Mouse (Mus musculus): Measurements from ENCODE around the gene Sptbn4. TPM values are rescaled to one million over a fixed set of nuclear protein-coding genes. Genes with fewer than 3 reads are reported as not detected.

Gene Sptbn4
- polyA plus RNA-seq, 1 experiment from 2014 or later, result 0.26 TPM

DNA sequence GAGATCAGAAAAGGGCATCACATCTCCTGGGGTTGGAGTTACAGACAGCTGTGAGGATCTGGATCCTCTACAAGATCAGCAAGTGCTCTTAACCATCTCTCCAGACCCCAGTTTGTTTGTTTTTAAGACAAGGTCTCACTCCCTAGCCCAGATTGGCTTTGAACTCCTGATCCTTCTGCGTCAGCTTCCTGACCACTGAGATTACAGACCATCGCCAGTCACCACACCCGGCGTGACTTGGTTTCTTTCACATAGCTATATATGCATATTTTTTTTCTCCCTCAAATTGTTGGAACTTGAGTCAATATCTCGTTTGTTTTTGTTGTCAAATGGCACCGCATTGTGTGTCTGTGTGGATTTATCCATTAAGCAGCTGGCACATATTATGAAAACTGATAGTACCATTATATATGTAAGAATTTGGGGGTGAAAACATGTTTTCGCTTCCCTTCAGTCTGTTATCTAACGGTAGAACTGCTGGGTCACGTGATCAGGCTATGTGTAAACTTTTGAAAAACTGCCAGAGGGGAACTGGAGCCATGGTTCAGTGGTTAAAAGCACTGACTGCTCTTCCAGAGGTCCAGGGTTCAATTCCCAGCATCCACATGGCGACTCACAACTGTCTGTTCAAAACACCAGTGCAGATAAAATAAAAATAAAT is 7.1 kb upstream of the Sptbn4 start:
- Histone ChIP-seq H3K27ac (no peak overlapping the region), H3K36me3 (no peaks in the 10 kb centered on the region), H3K4me2 (no peak overlapping the region), H3K9ac (replicated peaks) (no peak overlapping the region), H3K9me3 (no peaks in the 10 kb centered on the region), H3K4me3 (replicated peaks) (no peak overlapping the region), H3K27me3 (no peaks in the 10 kb centered on the region), H3K4me1 (replicated peaks) (no peaks in the 10 kb centered on the region)
- ATAC-seq (ENCODE audit: insufficient number of reproducible peaks, insufficient read depth, low FRiP score, low TSS enrichment, low read depth), result no peak
- WGBS, result 80% methylated on average over 10 of the region's 10 CpGs

- peaks cover 8% of the 10 kb centered on the region for H3K27me3 ChIP-seq
- no peak overlapping the region for H3K9ac ChIP-seq (replicated peaks)
- no peak overlapping the region for H3K27ac ChIP-seq
- H3K4me2 ChIP-seq, result no peak overlapping the region
- H3K36me3 ChIP-seq, result no peaks in the 10 kb centered on the region
- no peak overlapping the region for H3K4me3 ChIP-seq (replicated peaks)
- peaks cover 9% of the 10 kb centered on the region; the same call in 1 of the 2 replicates for H3K4me1 ChIP-seq (replicated peaks)
- H3K9me3 ChIP-seq, result no peaks in the 10 kb centered on the region
- WGBS, result 56% methylated on average over 13 of the region's 13 CpGs
- no peak for ATAC-seq (ENCODE audit: insufficient number of reproducible peaks, insufficient read depth, low FRiP score, low TSS enrichment, low read depth)
Observed at GRCm38 (mm10) chr7:27452206-27452770, 4.8 kb upstream of the Sptbn4 start.

DNA sequence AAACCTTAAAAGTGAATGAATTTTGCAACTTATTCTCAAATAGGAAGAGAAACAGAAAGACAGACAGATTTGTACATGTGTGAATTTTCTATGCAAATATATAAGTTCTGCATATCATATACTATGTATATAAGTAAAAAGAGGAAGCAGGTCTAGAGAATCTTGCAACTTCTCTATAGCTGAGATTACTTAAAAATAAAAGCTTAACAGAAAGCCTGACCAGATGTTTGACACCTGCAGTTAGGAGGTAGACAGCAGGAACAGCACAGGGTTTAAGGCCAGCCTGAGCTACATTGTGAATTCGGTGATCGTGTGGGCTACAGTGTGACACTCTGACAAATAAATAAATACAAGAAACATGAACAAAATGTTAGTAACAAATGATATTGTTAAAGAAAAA is 3.9 kb upstream of the Sptbn4 start:
- Histone ChIP-seq H3K27ac (no peak overlapping the region), H3K9me3 (no peaks in the 10 kb centered on the region), H3K9ac (replicated peaks) (no peak overlapping the region), H3K4me1 (replicated peaks) (peaks cover 18% of the 10 kb centered on the region), H3K4me2 (no peak overlapping the region), H3K4me3 (replicated peaks) (no peak overlapping the region), H3K36me3 (no peaks in the 10 kb centered on the region), H3K27me3 (peaks cover 18% of the 10 kb centered on the region)
- 92% methylated on average over 2 of the region's 2 CpGs for WGBS
- ATAC-seq (ENCODE audit: insufficient number of reproducible peaks, insufficient read depth, low FRiP score, low TSS enrichment, low read depth), result no peak

- 59% methylated on average over 10 of the region's 10 CpGs for WGBS
- Histone ChIP-seq H3K9me3 (no peaks in the 10 kb centered on the region), H3K36me3 (no peaks in the 10 kb centered on the region), H3K4me1 (replicated peaks) (peaks cover 18% of the 10 kb centered on the region), H3K27ac (no peak overlapping the region), H3K4me3 (replicated peaks) (0 out of 2 replicates have a peak overlapping the region, but pooled peaks have one; percentile 57), H3K4me2 (no peak overlapping the region), H3K27me3 (peaks cover 38% of the 10 kb centered on the region), H3K9ac (replicated peaks) (no peak overlapping the region)
- no peak for ATAC-seq (ENCODE audit: insufficient number of reproducible peaks, insufficient read depth, low FRiP score, low TSS enrichment, low read depth)
Observed at GRCm38 (mm10) chr7:27449256-27449862, 1.9 kb upstream of the Sptbn4 start.

DNA sequence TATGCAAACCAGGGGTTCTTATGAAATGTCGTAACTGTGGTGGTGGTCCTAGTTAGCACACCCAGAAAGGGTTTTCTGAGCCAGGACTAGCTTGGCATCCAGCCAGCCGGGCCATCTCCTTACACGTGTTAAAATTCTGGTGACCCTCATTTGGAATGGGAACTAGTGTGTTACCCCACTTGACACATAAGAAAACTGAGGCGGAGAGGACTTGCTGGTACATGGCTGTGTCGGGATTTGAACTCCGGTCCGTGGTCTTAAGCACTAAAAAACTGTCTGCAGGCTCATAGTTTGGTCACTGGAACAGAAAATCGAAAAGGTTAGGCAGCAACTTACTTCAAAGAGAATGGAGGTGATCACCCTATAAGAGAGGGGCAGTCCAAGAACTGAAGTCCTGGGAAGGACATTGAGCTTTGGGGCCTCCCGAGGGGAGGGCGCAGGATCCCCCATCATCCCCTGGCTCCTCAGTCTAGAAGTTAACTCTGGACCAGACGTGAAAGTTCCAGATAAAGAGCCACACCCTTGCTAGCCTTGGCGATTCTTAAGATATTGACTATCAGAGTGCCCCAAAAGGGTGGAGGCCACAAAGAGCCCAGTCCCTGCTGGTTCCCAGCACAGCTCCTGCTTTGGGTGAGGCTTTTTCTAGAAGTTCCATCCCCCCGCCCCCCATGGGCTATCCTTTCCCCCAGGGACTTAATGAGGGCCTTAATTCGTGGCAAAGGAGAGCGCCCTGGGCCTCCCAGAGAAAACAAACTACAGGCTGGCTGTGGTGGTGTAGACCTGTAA is 1.1 kb upstream of the Sptbn4 start:
- Histone ChIP-seq H3K4me1 (replicated peaks) (peaks cover 18% of the 10 kb centered on the region), H3K36me3 (no peaks in the 10 kb centered on the region), H3K4me2 (peak overlapping the region; percentile 87), H3K9ac (replicated peaks) (peak overlapping the region; percentile 52; the same call in 1 of the 2 replicates), H3K27ac (no peak overlapping the region; the same call in 1 of the 2 replicates), H3K4me3 (replicated peaks) (peak overlapping the region; percentile 57), H3K27me3 (peaks cover 40% of the 10 kb centered on the region), H3K9me3 (no peaks in the 10 kb centered on the region)
- WGBS, result 60% methylated on average over 15 of the region's 15 CpGs
- ATAC-seq (ENCODE audit: insufficient number of reproducible peaks, insufficient read depth, low FRiP score, low TSS enrichment, low read depth), result no peak

- peaks cover 40% of the 10 kb centered on the region for H3K27me3 ChIP-seq
- H3K9ac ChIP-seq (replicated peaks), result peak overlapping the region; percentile 69
- H3K4me1 ChIP-seq (replicated peaks), result peaks cover 18% of the 10 kb centered on the region
- no peak overlapping the region for H3K27ac ChIP-seq
- H3K4me2 ChIP-seq, result peak overlapping the region; percentile 97
- ATAC-seq (ENCODE audit: insufficient number of reproducible peaks, insufficient read depth, low FRiP score, low TSS enrichment, low read depth), result no peak; the same call in 1 of the 2 replicates
- H3K36me3 ChIP-seq, result no peaks in the 10 kb centered on the region
- no peaks in the 10 kb centered on the region for H3K9me3 ChIP-seq
- H3K4me3 ChIP-seq (replicated peaks), result peak overlapping the region; percentile 57
- 13% methylated on average over 35 of the region's 53 CpGs for WGBS
Observed at GRCm38 (mm10) chr7:27446521-27447418, 716 bp downstream of the Sptbn4 start.

DNA sequence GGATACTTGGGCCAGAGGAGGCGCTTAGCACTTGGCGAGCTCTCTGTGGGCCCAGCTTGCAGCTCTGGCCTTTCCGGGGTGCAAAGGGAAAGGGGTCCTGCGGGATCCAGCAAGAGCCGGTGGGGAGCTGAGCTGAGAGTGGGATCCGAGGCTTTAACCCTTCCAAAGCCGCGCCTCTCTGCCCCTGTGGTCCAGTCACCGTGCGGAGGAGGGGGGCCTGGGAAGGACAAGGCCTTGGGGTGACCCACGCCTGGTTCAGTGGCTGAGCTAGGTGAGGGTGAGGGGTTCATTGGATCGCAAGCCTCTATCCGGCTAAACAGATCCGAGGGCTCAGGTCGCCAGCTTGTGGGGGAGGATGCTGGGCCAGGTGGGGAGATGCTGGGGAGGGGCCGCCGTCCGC is 1.4 kb downstream of the Sptbn4 start:
- H3K27ac ChIP-seq, result no peak overlapping the region
- peak overlapping the region; percentile 69 for H3K9ac ChIP-seq (replicated peaks)
- peaks cover 18% of the 10 kb centered on the region for H3K4me1 ChIP-seq (replicated peaks)
- H3K9me3 ChIP-seq, result no peaks in the 10 kb centered on the region
- peak overlapping the region; percentile 97 for H3K4me2 ChIP-seq
- WGBS, result 3% methylated on average over 18 of the region's 18 CpGs
- ATAC-seq (ENCODE audit: insufficient number of reproducible peaks, insufficient read depth, low FRiP score, low TSS enrichment, low read depth), result no peak
- H3K4me3 ChIP-seq (replicated peaks), result peak overlapping the region; percentile 57
- H3K36me3 ChIP-seq, result no peaks in the 10 kb centered on the region
- peaks cover 40% of the 10 kb centered on the region for H3K27me3 ChIP-seq

DNA sequence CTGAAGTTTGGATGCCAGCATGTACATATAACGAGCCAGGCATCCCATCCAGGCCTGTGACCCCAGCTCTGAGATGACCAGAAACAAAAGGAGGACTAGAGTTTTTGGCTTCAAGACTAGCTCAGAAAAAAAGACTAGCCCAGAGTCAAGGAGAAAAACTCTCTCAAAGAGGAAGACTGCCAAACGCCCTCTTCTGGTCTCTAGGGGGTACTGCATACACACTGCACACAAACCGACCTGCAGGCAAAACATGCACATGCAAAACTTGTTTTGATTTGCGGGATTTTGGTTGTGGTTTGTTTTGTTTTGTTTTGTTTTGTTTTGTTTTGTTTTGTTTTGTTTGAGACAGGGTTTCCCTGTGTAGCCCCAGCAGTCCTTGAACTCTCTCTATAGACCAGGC is 7.5 kb downstream of the Sptbn4 start:
- ATAC-seq (ENCODE audit: insufficient number of reproducible peaks, insufficient read depth, low FRiP score, low TSS enrichment, low read depth), result no peak
- Histone ChIP-seq H3K4me3 (replicated peaks) (no peak overlapping the region), H3K27ac (no peak overlapping the region), H3K9me3 (peaks cover 15% of the 10 kb centered on the region; the same call in 1 of the 2 replicates), H3K4me1 (replicated peaks) (no peaks in the 10 kb centered on the region), H3K4me2 (no peak overlapping the region), H3K36me3 (no peaks in the 10 kb centered on the region), H3K27me3 (peaks cover 17% of the 10 kb centered on the region), H3K9ac (replicated peaks) (no peak overlapping the region)
- WGBS, result 80% methylated on average over 4 of the region's 4 CpGs

- Histone ChIP-seq H3K27ac (no peak overlapping the region), H3K9me3 (peaks cover 15% of the 10 kb centered on the region; the same call in 1 of the 2 replicates), H3K9ac (replicated peaks) (no peak overlapping the region), H3K36me3 (no peaks in the 10 kb centered on the region), H3K4me2 (no peak overlapping the region), H3K4me3 (replicated peaks) (no peak overlapping the region), H3K27me3 (peaks cover 32% of the 10 kb centered on the region), H3K4me1 (replicated peaks) (no peaks in the 10 kb centered on the region)
- ATAC-seq (ENCODE audit: insufficient number of reproducible peaks, insufficient read depth, low FRiP score, low TSS enrichment, low read depth), result no peak
- WGBS, result 61% methylated on average over 5 of the region's 5 CpGs
Observed at GRCm38 (mm10) chr7:27437544-27437943, 9.9 kb downstream of the Sptbn4 start.

- no peak overlapping the region for H3K27ac ChIP-seq
- H3K36me3 ChIP-seq, result no peaks in the 10 kb centered on the region
- ATAC-seq (ENCODE audit: insufficient number of reproducible peaks, insufficient read depth, low FRiP score, low TSS enrichment, low read depth), result no peak
- H3K9ac ChIP-seq (replicated peaks), result no peak overlapping the region
- no peak overlapping the region for H3K4me3 ChIP-seq (replicated peaks)
- H3K9me3 ChIP-seq, result peaks cover 13% of the 10 kb centered on the region
- peak overlapping the region; percentile 6; the same call in 1 of the 2 replicates for H3K4me2 ChIP-seq
- 10% methylated on average over 10 of the region's 10 CpGs for WGBS
- peaks cover 37% of the 10 kb centered on the region for H3K27me3 ChIP-seq
- no peaks in the 10 kb centered on the region for H3K4me1 ChIP-seq (replicated peaks)
Observed at GRCm38 (mm10) chr7:27433794-27434193, 13.7 kb downstream of the Sptbn4 start.
